Mouse (Mus musculus) urinary bladder, adult 18-20 months (tissue): ENCODE measurements around the gene Ppp1r1a.

Experiments used
- DNase-seq, 2 experiments: peaks; one replicate each; pipeline ENCODE4 v3.0.0; 2022; ENCODE audit warnings: low spot score in 2 of 2, mixed read lengths in 2 of 2

The Ppp1r1a gene

GRCm38 (mm10) chr15:103514914-103515313, 22.9 kb downstream of the Ppp1r1a start:
- DNase-seq, result no peak

- DNase-seq, result peak in 1 of 2 experiments; percentile 51
Observed at GRCm38 (mm10) chr15:103514119-103514518, 23.7 kb downstream of the Ppp1r1a start.

GRCm38 (mm10) chr15:103513621-103514031, 24.2 kb downstream of the Ppp1r1a start:
- DNase-seq, result no peak

- no peak for DNase-seq
Observed at GRCm38 (mm10) chr15:103511652-103512051, 26.2 kb downstream of the Ppp1r1a start.

GRCm38 (mm10) chr15:103509317-103509716, 28.5 kb downstream of the Ppp1r1a start:
- DNase-seq, result no peak

GRCm38 (mm10) chr15:103503660-103504059, 34.1 kb downstream of the Ppp1r1a start:
- no peak for DNase-seq

- DNase-seq, result no peak
Observed at GRCm38 (mm10) chr15:103503251-103503600, 34.6 kb downstream of the Ppp1r1a start.

- DNase-seq, result peak; percentile 20 to 37
Observed at GRCm38 (mm10) chr15:103502435-103503250, 35.2 kb downstream of the Ppp1r1a start, which contains the start of gene Pde1b. Gene Pde1b, plus strand, starts transcription at chr15:103503034.

GRCm38 (mm10) chr15:103501186-103501585, 36.6 kb downstream of the Ppp1r1a start:
- no peak for DNase-seq

GRCm38 (mm10) chr15:103500723-103501122, 37.1 kb downstream of the Ppp1r1a start:
- DNase-seq, result no peak

- DNase-seq, result no peak
Observed at GRCm38 (mm10) chr15:103498157-103498556, 39.6 kb downstream of the Ppp1r1a start.

- DNase-seq, result no peak
Observed at GRCm38 (mm10) chr15:103496204-103497140, 41.3 kb downstream of the Ppp1r1a start.

- DNase-seq, result no peak
Observed at GRCm38 (mm10) chr15:103488336-103488735, 49.5 kb downstream of the Ppp1r1a start.

GRCm38 (mm10) chr15:103486658-103487057, 51.1 kb downstream of the Ppp1r1a start:
- no peak for DNase-seq

- no peak for DNase-seq
Observed at GRCm38 (mm10) chr15:103485106-103485505, 52.7 kb downstream of the Ppp1r1a start.

GRCm38 (mm10) chr15:103484490-103484889, 53.3 kb downstream of the Ppp1r1a start:
- DNase-seq, result no peak

- DNase-seq, result no peak
Observed at GRCm38 (mm10) chr15:103482488-103482887, 55.3 kb downstream of the Ppp1r1a start.
